Mouse (Mus musculus) forebrain, embryonic 15.5 days (tissue): ENCODE measurements around the gene Glis1. TPM values are rescaled to one million over a fixed set of nuclear protein-coding genes. Genes with fewer than 3 reads are reported as not detected.

Experiments used
- ATAC-seq: fragments of 200-750 bp; cut with Nextera tagmentation; replicated peaks from 2 replicates; pipeline ENCODE4 v1.8.0; 2017; ENCODE audit warnings: mild to moderate bottlenecking, moderate TSS enrichment, moderate library complexity
- H3K27ac ChIP-seq: fragments of 300-500 bp; sonication (generic); replicated peaks from 2 replicates; pipeline ENCODE4 v1.5.1; 2015; ENCODE audit warnings: mild to moderate bottlenecking, inconsistent platforms
- H3K27me3 ChIP-seq: fragments of 300-500 bp; sonication (generic); 2 replicates; pipeline ENCODE4 v1.6.1; 2015; ENCODE audit warnings: inconsistent platforms
- H3K36me3 ChIP-seq: fragments of 300-500 bp; sonication (generic); 2 replicates; pipeline ENCODE4 v1.6.1; 2015; ENCODE audit warnings: mild to moderate bottlenecking, inconsistent platforms
- H3K4me1 ChIP-seq: fragments of 300-500 bp; sonication (generic); 2 replicates; pipeline ENCODE4 v1.6.1; 2015; ENCODE audit warnings: inconsistent platforms
- H3K4me2 ChIP-seq: fragments of 300-500 bp; sonication (generic); replicated peaks from 2 replicates; pipeline ENCODE4 v1.6.1; 2015; ENCODE audit warnings: mild to moderate bottlenecking, inconsistent platforms
- H3K4me3 ChIP-seq: fragments of 300-500 bp; sonication (generic); 2 replicates; pipeline ENCODE4 v1.5.1; 2015; ENCODE audit warnings: mild to moderate bottlenecking, inconsistent platforms
- H3K9ac ChIP-seq: fragments of 300-500 bp; sonication (generic); replicated peaks from 2 replicates; pipeline ENCODE4 v1.6.1; 2015; ENCODE audit warnings: mild to moderate bottlenecking, inconsistent platforms
- H3K9me3 ChIP-seq: fragments of 300-500 bp; sonication (generic); 2 replicates; pipeline ENCODE4 v1.6.1; 2016; ENCODE audit warnings: inconsistent platforms
- WGBS: fragments of 180-500 bp; shearing (Covaris S2); methylation state at CpG from one replicate; pipeline ENCODE4 v1.1.7; 2015; ENCODE audit warnings: mixed read lengths; 5-methylcytosine and 5-hydroxymethylcytosine counted together
- polyA plus RNA-seq: library from polyadenylated mRNA; unstranded; fragments of >200 nt; fragmentation: Nextera tagmentation; extraction: Ambion mirVana; gene quantifications from 2 replicates; pipeline ENCODE4 v1.2.1, GENCODE M21; 2015

Gene Glis1
- polyA plus RNA-seq, 1 experiment from 2014 or later: 0.95 TPM

GRCm38 (mm10) chr4:107648959-107649485 lies 214.6 kb downstream of the Glis1 start:
- no peaks in the 10 kb centered on the region for H3K9me3 ChIP-seq
- no peaks in the 10 kb centered on the region for H3K36me3 ChIP-seq
- H3K27ac ChIP-seq: no peak overlapping the region
- H3K4me2 ChIP-seq: no peak overlapping the region
- no peak overlapping the region for H3K9ac ChIP-seq
- no peaks in the 10 kb centered on the region for H3K27me3 ChIP-seq
- ATAC-seq: no peak
- no peak overlapping the region for H3K4me3 ChIP-seq
- H3K4me1 ChIP-seq: 0 out of 2 replicates have a peak, but pooled peaks cover 2% of the 10 kb centered on the region
- WGBS: 74% methylated on average over 5 of the region's 5 CpGs

- ATAC-seq: no peak
- H3K4me2 ChIP-seq: no peak overlapping the region
- WGBS: 30% methylated on average over 12 of the region's 12 CpGs
These were observed 216.7 kb downstream of the Glis1 start for GRCm38 (mm10) chr4:107651021-107651496.

GRCm38 (mm10) chr4:107652598-107653279 lies 218.3 kb downstream of the Glis1 start:
- no peaks in the 10 kb centered on the region for H3K27me3 ChIP-seq
- no peaks in the 10 kb centered on the region for H3K9me3 ChIP-seq
- WGBS: 14% methylated on average over 7 of the region's 7 CpGs
- H3K27ac ChIP-seq: no peak overlapping the region
- no peaks in the 10 kb centered on the region for H3K36me3 ChIP-seq
- ATAC-seq: peak; percentile 90
- H3K4me2 ChIP-seq: no peak overlapping the region
- no peak overlapping the region for H3K4me3 ChIP-seq
- H3K9ac ChIP-seq: no peak overlapping the region
- 0 out of 2 replicates have a peak, but pooled peaks cover 2% of the 10 kb centered on the region for H3K4me1 ChIP-seq

More at GRCm38 (mm10) chr4:107651021-107651496, 216.7 kb downstream of the Glis1 start:
- H3K4me1 ChIP-seq: 0 out of 2 replicates have a peak, but pooled peaks cover 2% of the 10 kb centered on the region
- no peaks in the 10 kb centered on the region for H3K36me3 ChIP-seq
- H3K9me3 ChIP-seq: no peaks in the 10 kb centered on the region
- no peak overlapping the region for H3K9ac ChIP-seq
- no peaks in the 10 kb centered on the region for H3K27me3 ChIP-seq
- H3K4me3 ChIP-seq: no peak overlapping the region
- no peak overlapping the region for H3K27ac ChIP-seq

GRCm38 (mm10) chr4:107653280-107653643 lies 218.9 kb downstream of the Glis1 start:
- no peak overlapping the region for H3K27ac ChIP-seq
- H3K9me3 ChIP-seq: no peaks in the 10 kb centered on the region
- H3K4me3 ChIP-seq: no peak overlapping the region
- no peak overlapping the region for H3K9ac ChIP-seq
- WGBS: 66% methylated on average over 5 of the region's 5 CpGs
- H3K36me3 ChIP-seq: no peaks in the 10 kb centered on the region
- no peak overlapping the region for H3K4me2 ChIP-seq
- H3K27me3 ChIP-seq: no peaks in the 10 kb centered on the region
- peak; percentile 28; the same call in 1 of the 2 replicates for ATAC-seq
- 0 out of 2 replicates have a peak, but pooled peaks cover 2% of the 10 kb centered on the region for H3K4me1 ChIP-seq

DNA sequence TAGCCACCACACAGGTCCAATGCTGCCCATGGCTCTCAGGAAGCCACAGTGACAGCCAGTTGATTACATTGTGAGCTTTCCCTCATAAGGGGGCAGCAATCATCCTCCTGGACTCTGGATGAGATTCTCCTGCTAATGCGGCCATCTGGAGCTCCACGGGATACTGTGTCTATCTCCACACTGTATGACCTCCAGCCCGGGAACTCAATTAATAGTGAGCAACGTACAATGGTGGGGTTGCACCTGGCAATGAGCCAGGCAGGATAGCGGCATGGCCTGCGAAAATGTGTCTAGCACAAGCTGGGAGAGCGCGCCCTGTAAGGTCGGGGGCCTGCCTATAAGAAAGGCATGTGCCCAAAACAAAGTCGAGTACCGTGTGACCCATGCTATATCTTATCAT lies 226.3 kb downstream of the Glis1 start:
- no peaks in the 10 kb centered on the region for H3K36me3 ChIP-seq
- H3K4me3 ChIP-seq: no peak overlapping the region
- H3K9me3 ChIP-seq: no peaks in the 10 kb centered on the region
- 68% methylated on average over 11 of the region's 11 CpGs for WGBS
- no peak overlapping the region for H3K9ac ChIP-seq
- no peaks in the 10 kb centered on the region for H3K27me3 ChIP-seq
- no peaks in the 10 kb centered on the region for H3K4me1 ChIP-seq
- no peak overlapping the region for H3K4me2 ChIP-seq
- H3K27ac ChIP-seq: no peak overlapping the region
- ATAC-seq: peak; percentile 63; the same call in 1 of the 2 replicates

DNA sequence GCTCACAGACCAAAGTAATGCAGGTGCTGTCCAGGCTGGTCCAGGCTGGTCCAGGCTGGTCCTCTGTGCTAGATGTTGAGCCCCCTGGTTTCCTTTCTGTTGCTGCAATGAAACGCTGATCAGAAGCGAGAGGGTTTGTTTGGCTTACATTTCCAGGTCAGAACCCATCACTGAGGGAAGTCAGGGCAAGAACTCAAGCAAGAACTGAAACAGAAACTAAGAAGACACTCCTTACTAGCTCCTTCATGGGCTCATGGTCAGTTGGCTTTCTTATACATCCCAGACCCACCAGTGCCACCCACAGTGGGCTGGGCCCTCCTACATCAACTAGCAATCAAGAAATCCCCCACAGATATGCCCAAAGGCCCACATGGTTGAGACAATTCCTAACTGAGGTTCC lies 234.1 kb downstream of the Glis1 start:
- WGBS: 95% methylated on average over 2 of the region's 2 CpGs
- Histone ChIP-seq H3K4me1 (peaks cover 3% of the 10 kb centered on the region), H3K9me3 (no peaks in the 10 kb centered on the region), H3K36me3 (no peaks in the 10 kb centered on the region), H3K27ac (no peak overlapping the region), H3K9ac (no peak overlapping the region), H3K27me3 (no peaks in the 10 kb centered on the region), H3K4me3 (no peak overlapping the region), H3K4me2 (no peak overlapping the region)
- ATAC-seq: no peak

DNA sequence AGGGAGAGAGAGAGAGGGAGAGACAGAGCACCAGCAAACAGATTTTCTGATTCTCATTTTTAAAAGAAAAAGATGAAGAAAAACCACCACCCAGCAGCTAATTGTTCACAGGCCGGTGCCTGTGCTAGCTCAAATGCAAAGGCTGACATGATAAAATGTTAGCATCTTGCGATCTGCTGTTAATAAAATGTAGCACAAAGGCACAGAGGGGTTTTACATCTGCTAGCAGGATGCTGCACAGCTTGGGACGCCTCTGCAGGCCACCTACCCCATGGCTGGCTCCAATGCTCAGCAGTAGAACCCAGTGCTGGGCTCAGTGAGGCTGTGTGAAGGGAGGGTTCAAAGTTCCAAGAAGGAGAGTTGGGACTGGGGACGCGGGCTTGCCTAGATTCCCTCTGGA lies 236.3 kb downstream of the Glis1 start:
- 73% methylated on average over 5 of the region's 5 CpGs for WGBS
- Histone ChIP-seq H3K36me3 (no peaks in the 10 kb centered on the region), H3K9me3 (no peaks in the 10 kb centered on the region), H3K4me2 (no peak overlapping the region), H3K4me1 (peaks cover 11% of the 10 kb centered on the region), H3K27ac (no peak overlapping the region), H3K9ac (no peak overlapping the region), H3K27me3 (no peaks in the 10 kb centered on the region), H3K4me3 (no peak overlapping the region)
- no peak for ATAC-seq

DNA sequence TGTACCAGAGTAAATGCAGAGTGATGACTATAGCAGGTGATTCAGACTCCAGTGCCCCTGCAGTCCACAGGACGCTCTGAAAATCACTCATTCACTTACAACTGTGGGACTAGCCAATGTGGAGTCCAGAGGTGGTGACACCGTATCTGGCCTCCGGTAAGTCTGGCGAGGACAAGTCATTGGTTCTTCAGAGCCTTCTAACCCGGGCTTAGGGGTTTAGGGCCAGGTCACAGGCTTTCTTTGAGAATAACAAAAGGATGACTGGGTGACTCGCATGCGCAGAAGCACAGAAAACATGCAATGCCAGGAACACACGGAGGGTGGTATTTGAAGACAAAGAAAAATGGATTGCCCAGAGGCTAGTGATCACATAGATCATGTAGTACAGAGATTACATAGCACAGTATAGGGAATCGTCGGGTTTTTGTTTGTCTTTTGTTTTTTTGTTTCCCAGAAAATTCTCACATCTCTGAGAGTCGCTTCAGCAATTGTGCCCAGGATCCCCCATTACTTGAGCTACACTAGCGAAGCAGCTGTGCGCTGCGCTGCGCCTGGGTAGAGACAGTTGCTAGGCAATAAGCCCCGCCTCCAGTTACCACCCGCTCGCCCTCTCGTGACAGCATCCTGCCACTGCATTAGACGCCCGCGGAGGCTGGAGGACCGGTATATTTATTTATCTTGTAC lies 239.4 kb downstream of the Glis1 start:
- H3K27ac ChIP-seq: peak overlapping the region; percentile 92
- H3K4me1 ChIP-seq: peaks cover 11% of the 10 kb centered on the region
- H3K36me3 ChIP-seq: no peaks in the 10 kb centered on the region
- H3K4me3 ChIP-seq: peak overlapping the region; percentile 13; the same call in 1 of the 2 replicates
- H3K27me3 ChIP-seq: no peaks in the 10 kb centered on the region
- H3K9me3 ChIP-seq: no peaks in the 10 kb centered on the region
- H3K9ac ChIP-seq: peak overlapping the region; percentile 23
- ATAC-seq: peak; percentile 95
- peak overlapping the region; percentile 32 for H3K4me2 ChIP-seq
- 13% methylated on average over 23 of the region's 23 CpGs for WGBS

GRCm38 (mm10) chr4:107674322-107674644 lies 239.9 kb downstream of the Glis1 start:
- H3K36me3 ChIP-seq: no peaks in the 10 kb centered on the region
- H3K4me3 ChIP-seq: no peak overlapping the region
- WGBS: 25% methylated on average over 5 of the region's 5 CpGs
- ATAC-seq: peak; percentile 46; the same call in 1 of the 2 replicates
- peak overlapping the region; percentile 92 for H3K27ac ChIP-seq
- no peak overlapping the region for H3K9ac ChIP-seq
- H3K4me1 ChIP-seq: peaks cover 11% of the 10 kb centered on the region
- no peaks in the 10 kb centered on the region for H3K9me3 ChIP-seq
- no peaks in the 10 kb centered on the region for H3K27me3 ChIP-seq
- peak overlapping the region; percentile 32 for H3K4me2 ChIP-seq

- no peak overlapping the region for H3K27ac ChIP-seq
- H3K36me3 ChIP-seq: no peaks in the 10 kb centered on the region
- no peaks in the 10 kb centered on the region for H3K27me3 ChIP-seq
- 61% methylated on average over 10 of the region's 10 CpGs for WGBS
- H3K4me1 ChIP-seq: peaks cover 23% of the 10 kb centered on the region
- ATAC-seq: no peak
- no peak overlapping the region for H3K9ac ChIP-seq
- H3K4me3 ChIP-seq: no peak overlapping the region
- no peaks in the 10 kb centered on the region for H3K9me3 ChIP-seq
- no peak overlapping the region for H3K4me2 ChIP-seq
These were observed 241.3 kb downstream of the Glis1 start for GRCm38 (mm10) chr4:107675645-107676044.

- Histone ChIP-seq H3K4me2 (peak overlapping the region; percentile 19), H3K27me3 (no peaks in the 10 kb centered on the region), H3K4me3 (peak overlapping the region; percentile 4; the same call in 1 of the 2 replicates), H3K36me3 (no peaks in the 10 kb centered on the region), H3K4me1 (peaks cover 23% of the 10 kb centered on the region), H3K27ac (peak overlapping the region; percentile 73), H3K9ac (0 out of 2 replicates have a peak overlapping the region, but pooled peaks have one; percentile 2), H3K9me3 (no peaks in the 10 kb centered on the region)
- peak; percentile 77 for ATAC-seq
- 16% methylated on average over 15 of the region's 15 CpGs for WGBS
These were observed 246.1 kb downstream of the Glis1 start for GRCm38 (mm10) chr4:107680311-107681098.
